9 mouse cellular contexts compared by ENCODE assay signal in genomic region chr11:77827241-77827995, GRCm38 (mm10). TPM values are rescaled to one million over a fixed set of nuclear protein-coding genes. Genes with fewer than 3 reads are reported as not detected.
DNase-seq lines count a peak whose midpoint lies in the region; ATAC-seq and TF ChIP-seq lines count a peak whose summit lies in the region.
"Had no signal": no experiment of that assay in that cellular context is flagged by ENCODE, and none has a peak within 500 bp of the region (broad histone marks: within the 10 kb centered on the region; RNA-seq: fewer than 3 reads in every experiment).

No protein-coding gene starts in this region.

- no peaks in the 10 kb centered on the region for H3K9me3 ChIP-seq in liver, embryonic 12.5 days (replicated peaks)
- no peaks in the 10 kb centered on the region for H3K9me3 ChIP-seq in limb, embryonic 14.5 days (ENCODE audit: control insufficient read depth, low read length)
- H3K9me3 ChIP-seq in stomach, embryonic 15.5 days = no peaks in the 10 kb centered on the region
- H3K9me3 ChIP-seq: neural tube, embryonic 12.5 days had no signal

- H3K4me1 ChIP-seq in liver, embryonic 12.5 days = no peaks in the 10 kb centered on the region
- H3K4me1 ChIP-seq in limb, embryonic 14.5 days (ENCODE audit: control insufficient read depth, insufficient read depth, low read length) = peaks cover 4% of the 10 kb centered on the region; the same call in 1 of the 2 replicates
- H3K4me1 ChIP-seq in stomach, embryonic 15.5 days = no peaks in the 10 kb centered on the region

- H3K27me3 ChIP-seq in liver, embryonic 12.5 days (replicated peaks) = no peaks in the 10 kb centered on the region
- H3K27me3 ChIP-seq in limb, embryonic 14.5 days (ENCODE audit: control insufficient read depth, insufficient read depth, low read length) = no peaks in the 10 kb centered on the region
- no peaks in the 10 kb centered on the region for H3K27me3 ChIP-seq in stomach, embryonic 15.5 days (replicated peaks)

- no peak for TF ChIP-seq POLR2A in limb, embryonic 14.5 days (IDR thresholded peaks at IDR 0.05; ENCODE audit: borderline replicate concordance, extremely low read depth, insufficient read depth, insufficient read length)

- peak; percentile 75 for DNase-seq in liver
- DNase-seq in cerebellum, adult 9-10 months = peak; percentile 90
- DNase-seq in frontal cortex, postnatal 36 days (ENCODE audit: low spot score in 2 of 2) = peak; percentile 72 to 85
- DNase-seq in kidney, adult 8-10 months = peak; percentile 74 to 81
- peak; percentile 68 for DNase-seq in limb, embryonic 14.5 days (ENCODE audit: low spot score)
- peak; percentile 54 to 72 for DNase-seq in natural killer cell, adult 2 months (ENCODE audit: low spot score in 2 of 2)

- H3K4me2 ChIP-seq in liver, embryonic 12.5 days = no peak overlapping the region
- no peak overlapping the region for H3K4me2 ChIP-seq in limb, embryonic 14.5 days (replicated peaks; ENCODE audit: low read depth, low read length, severe bottlenecking)
- no peak overlapping the region for H3K4me2 ChIP-seq in stomach, embryonic 15.5 days
- H3K4me2 ChIP-seq: neural tube, embryonic 12.5 days had no signal

- no peak overlapping the region for H3K9ac ChIP-seq in liver, embryonic 12.5 days
- no peak overlapping the region for H3K9ac ChIP-seq in limb, embryonic 14.5 days (ENCODE audit: low read depth, low read length, severe bottlenecking)
- H3K9ac ChIP-seq in stomach, embryonic 15.5 days = no peak overlapping the region
- H3K9ac ChIP-seq: neural tube, embryonic 12.5 days had no signal

- WGBS in liver, embryonic 12.5 days (ENCODE audit: insufficient replicate concordance) = 63% methylated on average over 18 of the region's 18 CpGs
- WGBS in limb, embryonic 14.5 days = 53% methylated on average over 18 of the region's 18 CpGs
- 53% methylated on average over 18 of the region's 18 CpGs for WGBS in stomach, embryonic 15.5 days

- peaks cover 88% of the 10 kb centered on the region for H3K36me3 ChIP-seq in liver, embryonic 12.5 days
- peaks cover 59% of the 10 kb centered on the region for H3K36me3 ChIP-seq in limb, embryonic 14.5 days (ENCODE audit: control insufficient read depth, insufficient read depth, low read length)
- peaks cover 14% of the 10 kb centered on the region for H3K36me3 ChIP-seq in stomach, embryonic 15.5 days

- H3K27ac ChIP-seq in liver, embryonic 12.5 days = no peak overlapping the region
- H3K27ac ChIP-seq in limb, embryonic 14.5 days (replicated peaks; ENCODE audit: low read depth, low read length) = no peak overlapping the region
- no peak overlapping the region for H3K27ac ChIP-seq in stomach, embryonic 15.5 days
- H3K27ac ChIP-seq: neural tube, embryonic 12.5 days had no signal

- H3K4me3 ChIP-seq in liver, embryonic 12.5 days = no peak overlapping the region
- H3K4me3 ChIP-seq in limb, embryonic 14.5 days (replicated peaks; ENCODE audit: low read length) = no peak overlapping the region
- H3K4me3 ChIP-seq in stomach, embryonic 15.5 days (replicated peaks) = no peak overlapping the region
- H3K4me3 ChIP-seq: neural tube, embryonic 12.5 days had no signal

- ATAC-seq in liver, embryonic 12.5 days = no peak
- ATAC-seq in limb, embryonic 14.5 days (ENCODE audit: low FRiP score, low read depth) = peak; percentile 42; the same call in 1 of the 2 replicates
- ATAC-seq in stomach, embryonic 15.5 days (ENCODE audit: insufficient read depth, low FRiP score, low read depth) = peak; percentile 23; the same call in 1 of the 2 replicates

RNA-seq across cellular contexts. Expression of gene Gm10277, which starts 39.9 kb away (rescaled TPM):
- polyA plus RNA-seq in liver, embryonic 12.5 days (2016; fragmentation: Nextera tagmentation; extraction: Ambion mirVana) = 1.2 and 1.6 TPM in 2 replicates
- not detected in 2 replicates for polyA plus RNA-seq in limb, embryonic 14.5 days (2012; rRNA removed)
- polyA plus RNA-seq in limb, embryonic 14.5 days (2014; fragmentation: Nextera tagmentation; extraction: Ambion mirVana) = 0.75 and 0.89 TPM in 2 replicates
- polyA plus RNA-seq in stomach, embryonic 15.5 days (2015; fragmentation: Nextera tagmentation; extraction: Ambion mirVana) = 1.5 and 1.6 TPM in 2 replicates
